Mouse (Mus musculus) 3134 (cell line): ENCODE data around the gene Rfc3.
"Not testable (repeated sequence)": the region's sequence is repeated elsewhere in the genome, so short reads cannot be mapped to it uniquely, and the experiment has no call there.

Source experiments
- DNase-seq: peaks from one replicate; pipeline ENCODE4 v3.0.0-alpha.2; 2011; ENCODE audit warnings: low spot score; ENCODE audit not compliant: insufficient read length; ENCODE audit errors: extremely low read depth

Rfc3 gene

DNA sequence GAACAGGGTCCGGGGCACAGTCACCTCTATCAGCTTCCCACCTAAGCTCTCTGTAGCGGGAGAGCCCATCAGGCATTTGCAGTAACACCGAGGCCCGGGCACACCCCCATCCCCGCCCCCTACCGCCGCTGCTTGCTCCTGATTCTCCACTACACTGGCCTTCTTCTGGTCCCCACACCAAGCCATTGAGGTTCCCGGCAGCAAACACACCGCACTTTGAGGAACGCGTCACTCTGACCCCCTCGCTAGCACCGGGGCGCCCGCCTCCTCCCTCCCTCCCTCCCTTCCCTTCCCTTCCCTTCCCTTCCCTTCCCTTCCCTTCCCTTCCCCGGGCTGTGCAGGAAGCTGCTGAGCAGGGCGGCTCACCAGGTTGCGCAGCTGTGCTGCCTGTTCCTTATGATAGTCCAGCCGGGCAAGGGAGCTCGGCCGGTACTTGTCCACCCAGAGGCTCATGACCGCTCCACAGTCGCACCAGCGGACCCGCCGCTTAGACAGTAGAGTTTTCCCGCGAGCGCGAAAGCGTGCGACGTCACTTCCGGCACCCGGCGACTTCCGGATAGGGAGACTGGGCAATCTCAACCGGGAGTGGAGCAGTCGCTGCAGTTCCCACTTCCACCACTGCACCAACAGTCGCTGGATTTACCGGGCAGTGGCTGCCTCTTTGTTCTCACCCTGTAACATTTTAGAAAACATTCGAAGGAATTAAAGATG, at the start of gene Rfc3:
Gene Rfc3 (minus strand): TSS at position 543 of the 711 bp plus-strand sequence.
- DNase-seq = peak; percentile 94

GRCm38 (mm10) chr5:151693636-151694035, 42.6 kb upstream of the Rfc3 start:
- not testable (repeated sequence) for DNase-seq

- peak; percentile 57 for DNase-seq
Observed at GRCm38 (mm10) chr5:151686606-151687525, 35.8 kb upstream of the Rfc3 start.

GRCm38 (mm10) chr5:151662207-151662606, 11.2 kb upstream of the Rfc3 start:
- no peak for DNase-seq

DNA sequence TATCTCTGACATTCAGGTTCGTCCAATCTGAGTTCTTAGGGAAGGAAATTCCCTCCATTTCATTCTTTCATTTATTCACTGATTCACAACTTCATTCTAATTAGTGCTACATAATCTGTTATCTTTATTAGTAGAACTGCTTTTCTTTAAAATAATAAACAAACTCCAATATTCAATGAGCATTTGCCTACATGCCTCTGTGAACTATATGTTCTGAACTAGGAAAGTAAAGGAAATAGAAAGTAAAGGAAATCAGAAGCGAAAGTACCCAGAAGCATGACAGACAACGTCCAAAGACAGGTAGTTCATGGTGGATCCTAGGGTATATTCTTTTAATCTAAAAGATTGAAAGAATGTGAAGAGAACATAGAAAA, 356 bp upstream of the Rfc3 start:
- no peak for DNase-seq

DNA sequence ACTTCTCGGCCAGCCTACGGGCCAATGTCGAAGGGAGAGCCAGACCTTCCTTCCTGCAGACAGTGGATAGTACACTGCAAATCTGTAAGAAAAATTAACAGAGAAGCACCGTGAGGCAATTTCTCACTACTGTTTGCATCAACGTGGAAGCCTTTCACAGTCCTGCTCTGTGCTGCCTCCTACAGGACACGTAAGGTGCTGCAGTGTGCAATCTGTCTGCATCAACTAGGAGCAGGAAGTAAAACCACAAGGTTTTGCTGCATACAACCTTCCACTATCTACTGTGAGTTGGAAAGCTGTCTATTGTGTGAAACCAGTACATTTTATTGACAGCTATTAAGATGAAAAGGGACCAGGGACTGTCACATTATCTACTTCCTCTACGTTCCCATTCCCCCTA, 6.2 kb downstream of the Rfc3 start:
- peak; percentile 14 for DNase-seq

- DNase-seq = no peak
Observed at GRCm38 (mm10) chr5:151642867-151643266, 8.2 kb downstream of the Rfc3 start.

- DNase-seq = no peak
Observed at GRCm38 (mm10) chr5:151642102-151642501, 8.9 kb downstream of the Rfc3 start.

DNA sequence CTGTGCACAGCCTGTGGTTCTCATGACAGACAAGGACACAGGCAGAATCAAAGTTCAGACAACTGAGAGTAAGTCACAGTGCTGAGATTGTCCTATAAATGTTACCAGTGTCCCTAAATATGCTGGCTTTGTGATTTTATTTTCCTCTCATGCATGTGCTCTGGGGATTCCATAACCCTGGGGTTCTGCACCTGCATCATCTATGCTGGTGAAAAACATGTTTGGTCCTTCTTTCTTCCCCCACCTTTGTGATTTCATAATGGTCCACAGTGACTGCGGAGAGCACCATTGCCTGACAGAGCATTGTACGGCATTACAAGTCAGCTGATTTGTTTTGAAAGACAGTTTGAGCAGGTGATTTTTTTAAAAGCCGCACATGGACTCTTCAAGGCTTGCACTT, 45.1 kb downstream of the Rfc3 start, which contains the start of gene Vmn2r18:
Gene Vmn2r18 (minus strand): TSS at position 101 of the 400 bp plus-strand sequence.
- no peak for DNase-seq

- no peak for DNase-seq
Observed at GRCm38 (mm10) chr5:151601696-151602095, 49.3 kb downstream of the Rfc3 start.
